Mouse (Mus musculus) fibroblast of lung, adult 2 months (primary cell): ENCODE results near the gene Jun.

Experiments used
- DNase-seq: peaks from one replicate; pipeline ENCODE4 v3.0.0-alpha.2; 2011; ENCODE audit warnings: low read depth

Gene Jun

DNA sequence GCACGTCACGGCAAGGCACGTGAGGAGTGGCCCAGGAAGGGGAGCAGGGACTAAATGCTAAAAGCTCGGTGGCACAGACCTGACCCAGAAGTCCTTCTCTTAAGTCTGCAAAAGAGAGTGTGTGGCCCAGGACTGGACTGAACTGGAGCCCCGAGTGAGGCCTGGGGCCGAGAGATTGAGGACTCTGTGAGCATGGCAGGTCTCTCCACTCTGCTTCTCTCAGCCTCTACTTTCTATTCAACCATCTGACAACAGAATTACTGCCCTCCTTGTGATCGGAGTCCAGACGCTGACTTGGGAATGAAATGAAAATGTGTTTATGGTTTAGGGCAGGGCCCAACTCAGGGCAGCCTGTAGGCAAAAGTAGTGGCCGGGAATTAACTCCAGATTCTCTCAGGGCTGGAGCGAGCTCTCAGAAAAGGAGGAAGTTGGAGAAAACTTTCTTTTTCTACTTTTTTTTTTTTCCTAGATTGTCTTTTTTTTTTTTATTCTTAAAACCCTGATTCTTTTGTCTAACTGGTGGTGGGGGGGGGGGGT lies 21.3 kb upstream of the Jun start:
- DNase-seq = no peak

DNA sequence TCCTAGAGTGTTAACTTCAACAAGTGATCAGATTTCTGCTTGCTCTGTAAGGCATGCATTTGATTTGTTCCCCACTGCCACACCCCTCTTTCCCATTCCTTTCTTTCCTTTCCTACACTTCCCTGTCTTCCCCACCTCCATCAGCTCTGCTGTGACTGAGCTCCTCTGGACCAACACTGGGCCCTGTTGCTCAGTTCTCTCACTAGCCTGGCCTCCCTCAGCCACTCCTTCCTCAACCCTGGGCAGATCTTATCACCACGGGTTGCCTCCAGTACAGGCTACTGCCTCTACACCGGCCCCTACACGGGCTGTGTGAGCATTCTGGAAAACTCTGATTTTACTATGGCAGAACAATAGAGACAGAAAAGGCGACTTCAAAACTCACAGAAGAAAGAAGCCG lies 18.4 kb upstream of the Jun start:
- no peak for DNase-seq

- no peak for DNase-seq
These were observed 16.3 kb upstream of the Jun start for GRCm38 (mm10) chr4:95068045-95068948.

DNA sequence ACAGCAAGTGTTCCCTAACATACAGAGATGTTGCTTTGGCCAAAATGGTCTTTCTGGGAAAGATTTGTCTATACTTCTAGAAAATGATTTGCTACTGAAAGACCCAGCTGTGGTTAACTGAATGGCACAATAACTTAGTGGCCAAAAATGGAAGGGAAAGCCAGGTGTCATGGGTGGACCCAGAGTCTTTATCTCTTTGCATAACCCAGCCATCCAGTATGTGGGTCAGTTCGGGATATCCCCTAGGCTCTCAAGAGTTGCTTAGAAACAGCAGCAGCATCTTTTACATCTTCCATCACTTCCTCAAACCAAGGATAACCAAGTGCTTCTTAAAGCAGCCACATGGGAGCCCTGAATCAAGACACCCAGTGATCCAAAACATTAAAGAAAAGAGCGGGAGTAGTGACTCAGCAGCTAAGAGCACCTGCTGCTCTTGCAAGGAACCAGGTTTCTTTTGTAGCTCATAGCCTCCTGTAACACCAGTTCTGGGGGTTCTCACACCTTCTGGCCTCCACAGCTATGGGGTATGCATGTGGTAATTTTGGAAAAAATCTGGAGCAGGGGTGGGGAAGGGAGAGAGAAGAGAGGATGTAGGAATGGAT lies 11.7 kb upstream of the Jun start:
- no peak for DNase-seq

DNA sequence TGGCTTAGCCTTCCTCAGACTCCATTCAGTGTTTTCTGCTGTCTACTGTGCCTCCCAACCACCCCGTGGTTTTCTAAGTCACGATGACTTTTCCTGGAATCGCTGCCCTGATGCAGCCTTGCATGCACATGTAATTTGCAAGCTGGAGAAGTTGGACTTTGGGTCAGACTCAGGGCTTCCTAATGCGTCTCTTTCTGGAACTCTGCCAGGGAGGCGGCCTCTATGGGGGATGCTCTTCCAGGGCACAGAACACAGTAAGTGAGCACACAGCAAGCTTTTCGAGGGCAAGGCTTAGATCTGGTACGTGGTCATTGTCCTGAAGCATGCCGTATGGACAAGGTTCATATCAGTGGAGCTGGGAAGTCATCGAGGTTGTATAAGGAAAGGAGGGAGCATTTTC lies 10.9 kb upstream of the Jun start:
- DNase-seq = no peak

- DNase-seq = no peak
These were observed 5.2 kb upstream of the Jun start for GRCm38 (mm10) chr4:95057264-95057663.

- DNase-seq = no peak
These were observed 3.3 kb upstream of the Jun start for GRCm38 (mm10) chr4:95055276-95055675.

DNA sequence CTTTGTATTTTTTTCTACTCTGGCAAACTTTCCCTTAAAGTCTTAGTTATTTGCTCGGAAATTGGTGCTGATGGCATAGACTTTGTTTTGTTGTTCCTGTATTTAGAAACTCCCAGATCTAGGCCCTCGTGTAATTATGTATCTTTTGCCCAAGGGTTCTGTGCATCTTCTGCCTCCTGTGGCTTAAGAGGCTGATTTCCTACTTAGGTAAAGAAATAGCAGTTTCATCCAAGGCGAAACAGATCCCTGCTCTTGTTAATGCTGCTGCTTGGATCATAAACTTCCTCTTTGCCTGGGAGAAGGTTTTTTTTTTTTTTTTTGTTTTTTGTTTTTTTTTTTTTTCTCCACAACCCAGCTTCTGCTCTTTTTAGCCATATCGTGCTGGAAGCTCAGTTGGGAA lies 2.3 kb upstream of the Jun start:
- no peak for DNase-seq

- DNase-seq = peak; percentile 55
These were observed 1.7 kb upstream of the Jun start for GRCm38 (mm10) chr4:95053791-95054117.

DNA sequence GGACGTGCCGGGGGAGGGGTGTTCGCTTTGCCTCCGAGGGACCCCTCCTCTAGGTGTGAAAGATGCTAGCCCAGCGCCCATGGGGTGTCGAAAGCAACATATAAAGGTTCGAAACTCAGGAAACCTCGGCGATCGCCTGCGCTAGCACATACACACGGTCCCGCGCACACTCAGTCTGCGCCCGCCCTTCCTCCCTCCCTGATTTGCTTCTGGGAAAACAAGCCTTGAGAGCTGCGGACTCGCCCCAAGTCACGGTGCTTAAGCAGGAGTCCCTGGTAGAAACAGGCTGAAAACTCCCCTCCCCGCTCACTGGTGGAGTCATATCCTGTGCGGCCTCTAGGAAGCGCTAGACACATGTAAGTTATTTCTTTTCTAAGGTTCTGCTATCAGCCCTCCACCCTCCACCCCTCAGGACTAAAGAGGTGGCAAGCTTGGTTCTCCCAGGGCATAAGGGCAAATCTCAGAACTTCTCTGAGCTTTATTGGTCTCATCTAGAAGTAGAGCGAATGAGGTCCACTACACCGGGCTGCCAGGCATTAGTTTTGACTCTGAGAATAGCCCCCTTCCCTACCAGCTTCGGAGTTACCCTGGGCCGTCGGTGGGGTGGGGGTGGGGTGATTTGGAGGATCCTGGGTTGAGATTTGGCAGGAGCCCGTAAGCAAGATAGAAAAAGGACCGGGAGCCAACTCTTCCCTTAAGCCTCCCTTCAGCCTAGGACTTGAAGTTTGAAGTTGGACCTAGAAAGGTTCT lies 1.2 kb upstream of the Jun start:
- peak; percentile 98 for DNase-seq

DNA sequence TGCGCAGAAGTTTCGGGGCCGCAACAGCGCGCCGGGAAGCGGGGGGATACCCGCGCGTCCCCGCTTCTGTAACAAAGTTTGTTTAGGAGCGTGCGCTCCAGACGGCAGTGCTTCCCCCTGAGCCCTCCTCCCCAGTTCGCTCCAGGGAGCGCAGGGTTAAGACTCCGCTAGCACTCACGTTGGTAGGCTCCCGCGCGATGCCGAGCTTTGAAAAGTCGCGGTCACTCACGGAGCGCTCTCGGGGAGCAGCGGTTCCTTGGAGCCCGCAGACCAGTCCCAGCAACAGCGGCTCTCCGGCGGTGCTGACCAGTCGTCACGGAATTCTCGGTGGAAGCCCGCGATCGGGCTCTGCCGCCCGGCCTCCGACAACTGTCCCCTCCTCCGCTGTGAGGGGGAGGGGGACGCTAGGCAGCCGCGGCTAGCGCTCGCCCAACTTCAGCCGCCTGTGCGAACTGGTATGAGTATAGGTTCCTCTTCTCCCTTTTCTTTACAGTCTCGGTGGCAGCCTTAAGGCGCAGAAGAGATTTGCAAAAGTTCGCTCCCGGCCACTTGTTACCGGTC lies 631 bp downstream of the Jun start:
- no peak for DNase-seq

DNA sequence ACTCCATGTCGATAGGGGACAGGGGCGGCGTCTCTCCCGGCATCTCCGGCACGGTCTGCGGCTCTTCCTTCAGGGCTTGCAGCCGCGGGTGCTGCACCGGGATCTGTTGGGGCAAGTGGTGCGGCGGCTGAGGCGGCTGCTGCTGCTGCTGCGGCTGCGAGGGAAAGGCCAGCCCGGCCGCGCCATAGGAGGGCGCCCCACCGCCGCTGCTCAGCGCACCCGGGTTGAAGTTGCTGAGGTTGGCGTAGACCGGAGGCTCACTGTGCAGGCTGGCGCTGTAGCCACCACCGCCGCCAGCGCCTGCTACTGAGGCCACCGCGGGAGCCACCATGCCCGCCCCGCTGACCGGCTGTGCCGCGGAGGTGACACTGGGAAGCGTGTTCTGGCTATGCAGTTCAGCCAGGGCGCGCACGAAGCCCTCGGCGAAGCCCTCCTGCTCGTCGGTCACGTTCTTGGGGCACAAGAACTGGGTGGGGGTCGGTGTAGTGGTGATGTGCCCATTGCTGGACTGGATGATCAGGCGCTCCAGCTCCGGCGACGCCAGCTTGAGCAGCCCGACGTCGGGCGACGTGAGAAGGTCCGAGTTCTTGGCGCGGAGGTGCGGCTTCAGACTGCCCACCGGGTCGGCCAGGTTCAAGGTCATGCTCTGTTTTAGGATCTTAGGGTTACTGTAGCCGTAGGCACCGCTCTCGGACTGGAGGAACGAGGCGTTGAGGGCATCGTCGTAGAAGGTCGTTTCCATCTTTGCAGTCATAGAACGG lies 1.3 kb downstream of the Jun start:
- DNase-seq = no peak

GRCm38 (mm10) chr4:95049884-95050517 lies 2.0 kb downstream of the Jun start:
- no peak for DNase-seq

DNA sequence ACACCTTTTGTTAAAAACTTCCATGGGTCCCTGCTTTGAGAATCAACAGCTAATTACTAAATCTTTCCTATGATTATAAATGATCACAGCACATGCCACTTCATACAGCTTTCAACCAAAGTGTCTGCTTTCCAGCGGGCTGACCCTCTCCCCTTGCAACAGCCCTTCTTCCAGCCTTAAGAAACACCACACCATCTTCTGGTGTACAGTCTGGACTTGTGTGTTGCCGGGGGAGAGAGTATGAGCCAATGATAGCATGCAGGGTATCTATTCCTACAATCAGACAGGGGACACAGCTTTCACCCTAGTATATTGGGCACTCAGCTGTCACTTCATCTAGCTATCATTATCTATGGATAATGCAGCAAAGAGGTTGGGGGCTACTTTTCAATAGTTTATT lies 2.9 kb downstream of the Jun start:
- no peak for DNase-seq

- no peak for DNase-seq
These were observed 3.3 kb downstream of the Jun start for GRCm38 (mm10) chr4:95048731-95049100.

DNA sequence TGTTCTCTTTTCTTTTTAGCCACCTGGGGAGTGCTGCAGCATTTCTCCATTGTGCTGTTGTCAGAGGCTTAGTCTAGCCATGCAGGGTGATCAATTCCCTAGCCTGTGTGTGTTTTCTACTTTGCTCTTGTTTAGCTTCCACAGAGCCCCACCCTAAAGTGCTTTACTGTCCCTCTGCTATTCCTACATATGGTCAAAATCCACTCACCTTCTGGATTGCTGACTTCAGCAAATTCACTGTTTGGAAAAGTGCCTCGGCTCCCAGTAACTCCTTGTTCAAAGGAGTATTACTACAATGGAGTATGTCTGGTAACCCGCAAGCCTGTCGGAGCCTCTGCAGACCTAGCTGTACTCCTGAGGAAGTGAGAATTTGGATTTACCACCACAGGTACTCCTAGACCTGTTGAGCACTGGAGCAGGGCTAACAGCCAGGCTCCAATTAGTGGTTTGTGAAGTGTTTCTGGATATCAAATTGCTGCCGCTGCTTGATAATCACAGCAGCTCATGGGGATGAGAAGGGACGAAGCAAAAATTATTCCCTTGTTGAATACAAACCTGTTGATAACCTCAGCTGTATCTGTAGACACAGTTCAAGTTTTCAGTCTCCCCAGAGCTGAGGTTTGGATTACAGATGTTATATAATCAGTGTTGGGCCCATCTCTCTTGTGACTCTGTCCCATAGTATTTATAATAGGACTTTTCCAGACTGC lies 3.8 kb downstream of the Jun start:
- no peak for DNase-seq

DNA sequence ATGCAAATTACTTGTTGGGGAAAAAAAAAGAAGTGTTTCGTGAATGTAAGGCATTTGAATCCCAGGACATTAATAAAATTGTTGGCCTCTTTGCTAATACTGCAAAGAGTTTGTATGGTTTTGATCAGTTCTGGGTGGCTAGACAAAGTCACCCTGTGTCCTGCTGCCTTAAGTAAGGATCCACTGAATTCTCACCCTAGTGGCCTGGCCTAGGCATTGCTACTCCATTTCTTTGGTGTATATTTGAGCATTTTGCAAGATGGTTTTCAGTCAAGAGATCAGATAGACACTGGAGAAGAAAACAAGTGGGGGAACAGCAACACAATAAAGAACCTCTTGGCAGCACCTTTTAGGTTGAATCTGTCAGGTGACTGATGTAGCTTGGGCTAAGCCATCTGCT lies 6.9 kb downstream of the Jun start:
- no peak for DNase-seq

DNA sequence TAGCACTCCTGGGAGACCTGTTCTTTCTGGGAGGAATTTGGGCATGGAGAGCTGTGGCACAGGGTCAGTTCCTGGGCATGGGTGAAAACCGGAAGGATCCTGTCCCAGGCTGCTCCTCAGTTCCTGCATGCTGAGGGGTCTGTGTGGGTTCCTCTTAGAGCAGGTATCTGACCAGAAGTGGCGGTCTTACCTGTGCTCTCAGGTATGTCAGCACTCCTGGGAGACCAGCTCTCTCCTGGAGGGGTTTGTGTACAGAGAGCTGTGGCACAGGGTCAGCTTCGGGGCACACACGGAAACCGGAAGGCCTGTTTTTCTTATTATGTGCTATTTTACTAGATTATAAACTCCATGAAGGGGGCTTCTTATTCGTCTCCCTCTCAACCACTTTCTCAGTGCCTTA lies 7.3 kb downstream of the Jun start:
- no peak for DNase-seq

GRCm38 (mm10) chr4:95038024-95038423 lies 14.0 kb downstream of the Jun start:
- no peak for DNase-seq

GRCm38 (mm10) chr4:95031158-95031557 lies 20.9 kb downstream of the Jun start:
- DNase-seq = no peak
